Mouse (Mus musculus) layer of hippocampus, adult 2 months (tissue): ENCODE measurements around the gene Xpo1. TPM values are rescaled to one million over a fixed set of nuclear protein-coding genes. Genes with fewer than 3 reads are reported as not detected.

Experiments used
- DNase-seq, 2 experiments: peaks; one replicate each; pipeline ENCODE4 v3.0.0; 2022; ENCODE audit warnings: low spot score in 2 of 2
- H3K27ac ChIP-seq: fragments of 200-600 bp; 2 replicates; pipeline ENCODE4 v1.8.1; 2022
- H3K4me3 ChIP-seq: fragments of 200-600 bp; 2 replicates; pipeline ENCODE4 v1.8.1; 2022; ENCODE audit warnings: mild to moderate bottlenecking
- CTCF ChIP-seq: fragments of 200-600 bp; conservative IDR thresholded peaks from 2 replicates; pipeline ENCODE4 v1.8.1; 2022; ENCODE audit warnings: antibody characterized with exemption, mild to moderate bottlenecking, moderate library complexity
- total RNA-seq, 2 experiments: library from RNA; stranded (reverse); gene quantifications; 2 replicates each; pipeline ENCODE4 v1.2.3; 2021

Gene Xpo1
- total RNA-seq, 2 experiments from 2014 or later, result 65.8 to 66.9 TPM

DNA sequence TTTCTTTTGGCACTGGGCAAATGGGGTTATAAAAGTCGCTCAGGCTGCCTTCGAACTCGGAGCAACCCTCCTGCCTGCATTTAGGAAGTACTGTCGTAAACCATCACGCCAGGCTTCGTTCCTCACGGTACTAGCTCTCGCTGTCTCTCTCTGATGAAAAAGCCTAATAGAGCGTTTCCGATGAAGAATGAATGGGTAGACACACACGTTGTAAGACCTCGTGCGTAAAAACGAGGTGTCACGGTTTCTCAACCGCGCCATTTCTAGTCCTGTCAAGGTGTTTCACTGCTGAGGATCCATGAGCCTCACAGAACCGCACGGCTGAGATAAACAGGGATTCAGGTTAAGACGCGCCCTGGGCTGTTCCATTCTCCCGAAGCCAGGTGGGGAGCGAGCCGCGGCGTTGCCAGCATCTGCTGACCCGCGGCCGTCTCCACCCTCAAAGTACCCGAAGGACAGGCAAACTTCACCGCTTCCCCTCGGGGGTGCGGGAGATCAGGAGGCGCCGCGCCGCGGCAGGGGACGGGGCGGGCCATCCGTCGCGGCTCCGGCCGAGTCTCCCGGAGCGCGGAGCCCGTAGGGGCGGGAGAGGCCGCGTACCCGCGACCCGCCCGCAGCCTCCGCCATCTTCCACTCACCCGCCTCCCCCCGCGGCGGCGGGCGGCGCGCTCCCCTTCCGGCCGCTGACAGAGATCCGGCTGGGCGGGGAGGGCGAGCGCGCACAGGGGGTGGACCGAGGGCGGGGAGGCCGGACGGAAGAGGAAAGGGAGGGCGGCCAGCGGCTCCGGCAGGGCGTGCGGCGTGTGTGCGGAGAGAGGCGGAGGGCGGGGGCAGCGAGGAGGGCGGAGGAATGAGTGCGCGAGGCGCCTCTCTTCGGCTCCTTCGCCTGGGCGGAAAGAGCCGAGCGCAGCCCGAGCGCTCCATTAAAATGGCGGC lies 50.1 kb downstream of the Xpo1 start:
- Histone ChIP-seq H3K27ac (peak overlapping the region; percentile 98), H3K4me3 (peak overlapping the region; percentile 66)
- TF ChIP-seq CTCF, result no peak
- DNase-seq, result peak; percentile 95

DNA sequence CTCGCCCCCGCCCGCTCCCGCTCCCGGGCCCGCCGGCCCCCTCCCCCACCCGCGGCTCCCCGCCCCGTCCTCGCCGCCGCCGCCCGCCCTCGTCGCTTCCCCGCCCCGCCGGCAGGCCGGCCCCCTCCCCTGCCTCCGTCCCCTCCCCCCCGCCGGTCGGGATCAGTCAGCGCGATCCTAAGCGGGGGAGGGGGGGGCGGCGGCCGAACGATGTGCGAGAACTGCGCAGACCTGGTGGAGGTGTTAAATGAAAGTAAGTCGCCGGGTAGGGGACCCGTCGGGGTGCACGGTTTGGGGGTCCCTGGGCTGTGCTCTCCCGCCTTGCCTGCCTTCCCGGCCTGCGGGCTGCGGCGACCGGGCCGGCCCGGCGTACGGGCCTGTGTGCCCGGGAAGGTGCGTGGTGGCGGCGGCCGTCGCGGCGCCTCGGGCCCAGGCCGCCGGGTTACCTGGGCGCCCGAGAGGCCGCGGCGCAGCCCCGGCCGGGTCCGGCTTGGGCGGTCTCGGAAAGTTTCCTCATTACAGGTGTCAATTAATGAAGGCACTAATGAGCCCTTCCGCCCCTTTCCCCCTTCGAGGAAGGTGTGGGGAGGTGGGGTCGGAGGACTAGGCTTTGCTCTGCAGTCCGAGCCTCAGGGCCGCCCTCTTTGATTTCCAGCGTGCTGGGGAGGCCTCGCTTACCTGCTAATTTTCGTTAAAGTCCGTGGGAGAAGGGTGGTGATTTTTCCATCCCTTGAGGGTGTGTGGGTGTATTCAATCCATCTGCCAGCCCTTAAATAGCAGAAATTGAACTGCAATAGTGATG lies 51.1 kb downstream of the Xpo1 start, which contains the start of gene Usp34:
Gene Usp34 (plus strand): TSS at position 132 of the 802 bp plus-strand sequence.
- TF ChIP-seq CTCF, result no peak
- Histone ChIP-seq H3K4me3 (peak within 1 kb of the TSS; percentile 66), H3K27ac (peak within 1 kb of the TSS; percentile 98)
- peak; percentile 15 to 55 for DNase-seq

DNA sequence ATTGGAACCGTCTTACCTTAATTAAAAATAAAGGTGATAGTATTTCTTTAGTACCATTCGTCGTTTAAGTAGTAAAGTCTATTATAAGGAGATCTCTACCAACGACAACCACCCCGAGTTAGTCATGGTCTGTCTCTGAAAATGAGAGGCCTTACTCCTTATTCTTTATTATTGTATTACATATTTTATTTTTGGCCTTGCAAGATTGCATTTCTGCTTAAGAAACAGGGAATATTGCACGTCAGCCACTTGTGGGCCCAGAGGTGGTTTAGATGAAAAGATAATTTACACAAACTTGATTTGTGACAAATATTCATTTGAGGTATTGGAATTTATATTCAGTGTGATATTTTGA lies 51.7 kb downstream of the Xpo1 start:
- TF ChIP-seq CTCF, result no peak
- Histone ChIP-seq H3K27ac (peak overlapping the region; percentile 98), H3K4me3 (peak overlapping the region; percentile 66)
- no peak for DNase-seq

DNA sequence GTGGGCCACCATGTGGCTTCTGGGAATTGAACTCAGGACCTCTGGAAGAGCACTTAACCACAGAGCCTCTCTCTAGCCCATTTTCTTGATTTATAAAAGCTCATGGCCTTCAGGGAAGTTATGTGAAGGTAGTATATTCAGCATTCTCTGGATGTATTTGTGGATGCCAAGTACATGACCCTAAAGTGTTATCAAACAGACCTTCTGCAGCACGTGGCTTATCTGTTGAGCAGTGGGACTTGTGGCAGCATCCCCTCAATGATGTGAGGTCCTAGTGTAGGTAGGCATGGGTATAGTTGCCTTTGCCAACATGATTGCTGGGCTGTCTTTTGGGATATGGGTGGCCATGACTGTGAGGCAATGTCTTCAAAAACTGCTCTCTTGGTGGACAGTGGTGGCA lies 57.7 kb downstream of the Xpo1 start:
- no peak for DNase-seq
- Histone ChIP-seq H3K27ac (no peak overlapping the region), H3K4me3 (no peak overlapping the region)
- no peak for TF ChIP-seq CTCF

DNA sequence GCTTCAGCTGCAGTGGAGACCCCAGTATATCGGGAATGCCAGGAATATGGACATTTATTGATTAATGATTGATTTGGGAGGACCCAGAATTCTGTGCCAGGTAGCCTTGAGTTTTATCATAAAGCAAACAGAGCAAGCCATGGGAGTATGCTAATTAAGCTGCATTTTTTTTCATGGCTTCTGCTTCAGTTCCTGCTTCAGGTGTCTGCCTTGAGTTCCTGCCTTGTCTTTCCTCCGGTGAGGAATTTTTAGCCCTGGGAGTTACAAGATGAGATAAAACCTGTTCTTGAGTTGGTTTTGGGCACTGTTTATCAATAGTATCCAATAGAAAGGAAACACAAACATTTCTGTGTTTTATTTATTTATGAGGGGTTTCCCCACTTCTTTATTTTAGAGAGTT lies 73.6 kb downstream of the Xpo1 start:
- no peak for TF ChIP-seq CTCF
- DNase-seq, result no peak
- H3K4me3 ChIP-seq, result no peak overlapping the region

DNA sequence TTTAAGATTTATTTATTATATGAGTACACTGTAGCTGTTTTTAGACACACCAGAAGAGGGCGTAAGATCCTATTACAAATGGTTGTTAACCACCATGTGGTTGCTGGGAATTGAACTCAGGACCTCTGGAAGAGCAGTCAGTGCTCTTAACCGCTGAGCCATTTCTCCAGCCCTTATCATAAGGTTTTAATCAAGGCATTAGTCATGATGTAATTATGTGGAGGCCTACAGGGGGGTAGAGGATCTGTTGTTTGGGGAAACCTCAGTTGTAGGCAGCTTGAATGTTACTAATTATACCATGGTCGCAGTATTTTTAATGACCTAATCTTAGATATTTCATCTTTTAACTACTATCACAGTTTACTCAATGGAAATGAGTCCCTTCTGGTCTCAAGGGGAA lies 76.3 kb downstream of the Xpo1 start:
- no peak for DNase-seq
- peak; percentile 26 for TF ChIP-seq CTCF
- H3K4me3 ChIP-seq, result no peak overlapping the region

More for the DNA sequence above, 73.6 kb downstream of the Xpo1 start:
- no peak overlapping the region for H3K27ac ChIP-seq

DNA sequence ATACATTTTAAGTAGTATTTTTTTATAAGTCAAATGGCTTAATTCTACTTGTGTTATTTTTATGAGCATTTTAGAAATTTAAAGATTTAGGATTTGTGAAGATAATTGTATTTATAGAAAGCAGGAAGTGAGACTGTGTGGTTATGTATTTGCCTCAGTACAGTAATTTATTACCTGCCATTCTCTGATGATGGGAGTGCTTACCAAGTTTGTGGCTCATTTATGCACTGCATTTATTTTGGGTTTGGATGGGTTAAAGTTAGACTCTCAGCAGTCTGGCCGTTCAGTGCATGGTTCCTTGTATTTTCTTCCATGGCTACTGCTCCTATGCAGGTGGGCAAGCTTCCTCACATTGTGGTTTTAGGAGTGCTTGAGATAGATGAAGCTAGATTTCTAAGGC lies 79.3 kb downstream of the Xpo1 start:
- no peak overlapping the region for H3K27ac ChIP-seq
- no peak for TF ChIP-seq CTCF
- no peak for DNase-seq
- H3K4me3 ChIP-seq, result no peak overlapping the region

More for the DNA sequence above, 76.3 kb downstream of the Xpo1 start:
- no peak overlapping the region for H3K27ac ChIP-seq

Other genes with a start within 250 kb of the Xpo1 start
- 1 to 10 TPM; 4.6 to 5.2 TPM for gene Fam161a, start 248.5 kb upstream of the Xpo1 start, total RNA-seq
- 10 to 100 TPM; 88.0 to 92.1 TPM for gene Usp34, start 50.9 kb downstream of the Xpo1 start, total RNA-seq
- 10 to 100 TPM; 45.8 to 59.2 TPM for gene Ahsa2, start 242.0 kb downstream of the Xpo1 start, total RNA-seq